Mouse (Mus musculus): ENCODE results near the gene Nrxn1. TPM values are rescaled to one million over a fixed set of nuclear protein-coding genes. Genes with fewer than 3 reads are reported as not detected.
"Not testable (repeated sequence)": the region's sequence is repeated elsewhere in the genome, so short reads cannot be mapped to it uniquely, and the experiment has no call there.

Nrxn1 gene
- polyA plus RNA-seq, 1 experiment from 2014 or later: 2.0 TPM

DNA sequence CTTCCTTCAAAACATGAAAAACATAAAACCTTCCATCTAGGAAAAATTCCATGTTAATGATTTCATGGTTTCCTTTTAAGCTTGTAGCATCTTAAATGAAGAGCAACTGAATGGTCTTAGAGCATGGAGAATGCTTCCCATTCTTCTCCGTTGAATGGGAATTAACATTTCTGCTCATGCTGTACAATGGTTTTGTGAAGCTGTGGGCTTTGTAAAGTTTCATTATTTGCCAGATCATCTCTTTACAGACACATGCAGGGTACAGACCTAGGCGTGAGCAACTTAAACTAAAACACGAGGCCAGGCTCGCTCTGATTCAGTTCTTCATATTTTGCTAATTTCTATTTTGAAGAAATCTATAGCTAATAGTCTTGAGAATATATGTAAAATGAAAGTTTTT, 546.1 kb downstream of the Nrxn1 start:
- Histone ChIP-seq H3K4me3 (ENCODE audit: control insufficient read depth in 1 of 2, insufficient read depth in 1 of 2, low read depth in 1 of 2, low read length in 2 of 2) (no peak overlapping the region), H3K36me3 (ENCODE audit: control insufficient read depth, insufficient read depth, low read length) (no peaks in the 10 kb centered on the region), H3K9me3 (ENCODE audit: control insufficient read depth, low read length) (no peaks in the 10 kb centered on the region), H3K4me1 (ENCODE audit: control insufficient read depth in 2 of 2, insufficient read depth in 2 of 2, low read length in 2 of 2) (peaks cover 0 to 4% of the 10 kb centered on the region in 2 experiments; a peak in 1 of 4 replicates), H3K27ac (replicated peaks in 1 of 2; ENCODE audit: control insufficient read depth in 1 of 2, insufficient read depth in 1 of 2, low read depth in 2 of 2, low read length in 2 of 2) (no peak overlapping the region), H3K4me2 (ENCODE audit: low read length) (no peak overlapping the region), H3K27me3 (ENCODE audit: control insufficient read depth, insufficient read depth, low read length) (no peaks in the 10 kb centered on the region), H3K9ac (ENCODE audit: low read length) (no peak overlapping the region)
- WGBS: 82% methylated on average over 4 of the region's 4 CpGs
- no peak for ATAC-seq (ENCODE audit: insufficient number of reproducible peaks, insufficient read depth, low FRiP score, low read depth)

- ATAC-seq (ENCODE audit: insufficient number of reproducible peaks, insufficient read depth, low FRiP score, low read depth): no peak
- Histone ChIP-seq H3K9me3 (ENCODE audit: control insufficient read depth, low read length) (no peaks in the 10 kb centered on the region), H3K4me3 (ENCODE audit: control insufficient read depth in 1 of 2, insufficient read depth in 1 of 2, low read depth in 1 of 2, low read length in 2 of 2) (no peak overlapping the region), H3K36me3 (ENCODE audit: control insufficient read depth, insufficient read depth, low read length) (no peaks in the 10 kb centered on the region), H3K4me2 (ENCODE audit: low read length) (no peak overlapping the region), H3K27me3 (ENCODE audit: control insufficient read depth, insufficient read depth, low read length) (no peaks in the 10 kb centered on the region), H3K4me1 (ENCODE audit: control insufficient read depth in 2 of 2, insufficient read depth in 2 of 2, low read length in 2 of 2) (peaks cover 0 to 4% of the 10 kb centered on the region in 2 experiments; a peak in 1 of 4 replicates), H3K27ac (replicated peaks in 1 of 2; ENCODE audit: control insufficient read depth in 1 of 2, insufficient read depth in 1 of 2, low read depth in 2 of 2, low read length in 2 of 2) (no peak overlapping the region), H3K9ac (ENCODE audit: low read length) (no peak overlapping the region)
- WGBS: 65% methylated on average over 8 of the region's 8 CpGs
These were observed 548.1 kb downstream of the Nrxn1 start for GRCm38 (mm10) chr17:90544639-90545259.

DNA sequence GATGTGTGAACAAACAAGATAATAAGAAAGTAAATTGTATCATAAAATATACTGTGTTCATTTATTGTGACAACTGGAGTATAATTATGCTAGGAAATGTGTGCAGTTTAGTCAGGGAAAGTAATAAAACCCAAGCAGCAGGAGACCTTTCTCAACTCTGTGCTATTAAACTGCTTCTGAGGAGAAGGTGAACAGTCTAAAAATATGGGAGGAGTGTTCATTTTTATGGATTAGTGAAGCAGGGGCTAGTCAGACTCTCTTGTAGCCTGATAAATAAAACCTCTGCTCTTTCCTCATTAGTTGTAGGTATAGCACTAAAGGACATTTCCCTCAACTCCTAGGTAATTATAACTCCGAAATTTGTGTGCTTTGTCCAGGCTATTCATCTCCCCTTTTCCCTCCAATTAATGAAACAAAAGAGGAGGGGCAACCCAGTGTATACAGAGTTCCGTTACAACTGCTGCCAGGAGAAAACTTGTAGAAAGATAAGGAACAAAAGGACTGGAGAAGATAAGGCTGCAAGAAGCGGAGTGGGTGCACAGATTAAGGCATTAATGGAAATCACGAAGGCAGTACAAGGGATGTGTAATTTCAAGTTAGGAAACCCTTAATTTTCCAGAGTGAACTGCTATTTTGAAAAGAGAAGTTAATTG, 548.8 kb downstream of the Nrxn1 start:
- Histone ChIP-seq H3K9me3 (ENCODE audit: control insufficient read depth, low read length) (no peaks in the 10 kb centered on the region), H3K9ac (ENCODE audit: low read length) (no peak overlapping the region), H3K4me2 (ENCODE audit: low read length) (no peak overlapping the region), H3K36me3 (ENCODE audit: control insufficient read depth, insufficient read depth, low read length) (no peaks in the 10 kb centered on the region), H3K27me3 (ENCODE audit: control insufficient read depth, insufficient read depth, low read length) (no peaks in the 10 kb centered on the region), H3K27ac (replicated peaks in 1 of 2; ENCODE audit: control insufficient read depth in 1 of 2, insufficient read depth in 1 of 2, low read depth in 2 of 2, low read length in 2 of 2) (no peak overlapping the region), H3K4me3 (ENCODE audit: control insufficient read depth in 1 of 2, insufficient read depth in 1 of 2, low read depth in 1 of 2, low read length in 2 of 2) (no peak overlapping the region), H3K4me1 (ENCODE audit: control insufficient read depth in 2 of 2, insufficient read depth in 2 of 2, low read length in 2 of 2) (peaks cover 0 to 4% of the 10 kb centered on the region in 2 experiments; a peak in 1 of 4 replicates)
- 8% methylated on average over 4 of the region's 4 CpGs for WGBS
- ATAC-seq (ENCODE audit: insufficient number of reproducible peaks, insufficient read depth, low FRiP score, low read depth): no peak

- Histone ChIP-seq H3K27me3 (ENCODE audit: control insufficient read depth, insufficient read depth, low read length) (no peaks in the 10 kb centered on the region), H3K4me1 (ENCODE audit: control insufficient read depth in 2 of 2, insufficient read depth in 2 of 2, low read length in 2 of 2) (no peaks in the 10 kb centered on the region), H3K36me3 (ENCODE audit: control insufficient read depth, insufficient read depth, low read length) (no peaks in the 10 kb centered on the region), H3K4me3 (ENCODE audit: control insufficient read depth in 1 of 2, insufficient read depth in 1 of 2, low read depth in 1 of 2, low read length in 2 of 2) (no peak overlapping the region), H3K9me3 (ENCODE audit: control insufficient read depth, low read length) (no peaks in the 10 kb centered on the region), H3K27ac (replicated peaks in 1 of 2; ENCODE audit: control insufficient read depth in 1 of 2, insufficient read depth in 1 of 2, low read depth in 2 of 2, low read length in 2 of 2) (no peak overlapping the region), H3K9ac (ENCODE audit: low read length) (no peak overlapping the region), H3K4me2 (ENCODE audit: low read length) (no peak overlapping the region)
- ATAC-seq (ENCODE audit: insufficient number of reproducible peaks, insufficient read depth, low FRiP score, low read depth): no peak
- WGBS: 84% methylated on average over 2 of the region's 2 CpGs
These were observed 561.4 kb downstream of the Nrxn1 start for GRCm38 (mm10) chr17:90531443-90531842.

- whole genome bisulfite sequencing: 56% methylated on average over 2 of the region's 2 CpGs
These were observed 586.8 kb downstream of the Nrxn1 start for GRCm38 (mm10) chr17:90506026-90506425.

DNA sequence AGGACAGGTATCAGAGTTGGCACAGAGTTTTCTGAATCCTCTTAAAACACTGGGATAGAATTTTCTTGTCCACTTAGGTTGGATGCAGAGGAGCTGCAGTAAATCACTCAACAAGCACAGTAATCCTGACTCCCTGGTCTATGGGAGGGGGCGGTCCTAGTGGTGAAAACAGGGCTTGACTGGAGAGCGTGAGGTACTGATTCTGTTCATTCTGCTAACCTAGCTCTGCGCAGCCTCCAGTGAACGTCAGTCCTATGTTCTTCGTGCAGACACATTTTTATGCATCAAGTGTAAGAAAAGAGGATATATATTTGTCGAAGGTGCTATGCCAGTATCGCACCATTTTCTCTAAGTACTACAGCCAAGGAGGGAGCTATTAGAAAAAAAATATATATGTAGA, 588.9 kb downstream of the Nrxn1 start:
- not testable (repeated sequence) for H3K4me3 ChIP-seq (ENCODE audit: control insufficient read depth in 1 of 2, insufficient read depth in 1 of 2, low read depth in 1 of 2, low read length in 2 of 2); H3K9ac ChIP-seq (ENCODE audit: low read length); H3K27me3 ChIP-seq (ENCODE audit: control insufficient read depth, insufficient read depth, low read length); H3K9me3 ChIP-seq (ENCODE audit: control insufficient read depth, low read length); H3K27ac ChIP-seq (replicated peaks in 1 of 2; ENCODE audit: control insufficient read depth in 1 of 2, insufficient read depth in 1 of 2, low read depth in 2 of 2, low read length in 2 of 2); H3K4me1 ChIP-seq (ENCODE audit: control insufficient read depth in 2 of 2, insufficient read depth in 2 of 2, low read length in 2 of 2); ATAC-seq (ENCODE audit: insufficient number of reproducible peaks, insufficient read depth, low FRiP score, low read depth); H3K36me3 ChIP-seq (ENCODE audit: control insufficient read depth, insufficient read depth, low read length); H3K4me2 ChIP-seq (ENCODE audit: low read length)
- WGBS: 55% methylated on average over 7 of the region's 7 CpGs

More at GRCm38 (mm10) chr17:90506026-90506425, 586.8 kb downstream of the Nrxn1 start:
- Histone ChIP-seq H3K4me1 (ENCODE audit: control insufficient read depth in 2 of 2, insufficient read depth in 2 of 2, low read length in 2 of 2) (no peaks in the 10 kb centered on the region), H3K9me3 (ENCODE audit: control insufficient read depth, low read length) (no peaks in the 10 kb centered on the region), H3K9ac (ENCODE audit: low read length) (no peak overlapping the region), H3K27ac (replicated peaks in 1 of 2; ENCODE audit: control insufficient read depth in 1 of 2, insufficient read depth in 1 of 2, low read depth in 2 of 2, low read length in 2 of 2) (no peak overlapping the region), H3K36me3 (ENCODE audit: control insufficient read depth, insufficient read depth, low read length) (no peaks in the 10 kb centered on the region), H3K4me3 (ENCODE audit: control insufficient read depth in 1 of 2, insufficient read depth in 1 of 2, low read depth in 1 of 2, low read length in 2 of 2) (no peak overlapping the region), H3K4me2 (ENCODE audit: low read length) (no peak overlapping the region), H3K27me3 (ENCODE audit: control insufficient read depth, insufficient read depth, low read length) (no peaks in the 10 kb centered on the region)
- no peak for ATAC-seq (ENCODE audit: insufficient number of reproducible peaks, insufficient read depth, low FRiP score, low read depth)

- Histone ChIP-seq H3K4me1 (ENCODE audit: control insufficient read depth in 2 of 2, insufficient read depth in 2 of 2, low read length in 2 of 2) (no peaks in the 10 kb centered on the region), H3K27me3 (ENCODE audit: control insufficient read depth, insufficient read depth, low read length) (no peaks in the 10 kb centered on the region), H3K9ac (ENCODE audit: low read length) (no peak overlapping the region), H3K4me3 (ENCODE audit: control insufficient read depth in 1 of 2, insufficient read depth in 1 of 2, low read depth in 1 of 2, low read length in 2 of 2) (no peak overlapping the region), H3K36me3 (ENCODE audit: control insufficient read depth, insufficient read depth, low read length) (no peaks in the 10 kb centered on the region), H3K9me3 (ENCODE audit: control insufficient read depth, low read length) (no peaks in the 10 kb centered on the region), H3K27ac (replicated peaks in 1 of 2; ENCODE audit: control insufficient read depth in 1 of 2, insufficient read depth in 1 of 2, low read depth in 2 of 2, low read length in 2 of 2) (no peak overlapping the region), H3K4me2 (ENCODE audit: low read length) (no peak overlapping the region)
- 37% methylated on average over 6 of the region's 6 CpGs for WGBS
- ATAC-seq (ENCODE audit: insufficient number of reproducible peaks, insufficient read depth, low FRiP score, low read depth): no peak
These were observed 591.7 kb downstream of the Nrxn1 start for GRCm38 (mm10) chr17:90501023-90501675.

All from heart, embryonic 14.5 days (tissue).